Mouse (Mus musculus) gastrocnemius, postnatal 36 days (tissue): ENCODE measurements around the gene 1700015F17Rik. TPM values are rescaled to one million over a fixed set of nuclear protein-coding genes. Genes with fewer than 3 reads are reported as not detected.

ENCODE experiments used
- DNase-seq, 2 experiments: peaks; one replicate each; pipeline ENCODE4 v3.0.0; 2022
- intact Hi-C: fragments of 180-260 bp; cut with DNase I; formaldehyde crosslinking; loops from one replicate; pipeline ENCODE4 v1.15.1; 2025
- total RNA-seq, 2 experiments: library from RNA; stranded (reverse); gene quantifications; 2 replicates each; pipeline ENCODE4 v1.2.3; 2021

1700015F17Rik gene
- total RNA-seq, 2 experiments from 2014 or later = not detected

DNA sequence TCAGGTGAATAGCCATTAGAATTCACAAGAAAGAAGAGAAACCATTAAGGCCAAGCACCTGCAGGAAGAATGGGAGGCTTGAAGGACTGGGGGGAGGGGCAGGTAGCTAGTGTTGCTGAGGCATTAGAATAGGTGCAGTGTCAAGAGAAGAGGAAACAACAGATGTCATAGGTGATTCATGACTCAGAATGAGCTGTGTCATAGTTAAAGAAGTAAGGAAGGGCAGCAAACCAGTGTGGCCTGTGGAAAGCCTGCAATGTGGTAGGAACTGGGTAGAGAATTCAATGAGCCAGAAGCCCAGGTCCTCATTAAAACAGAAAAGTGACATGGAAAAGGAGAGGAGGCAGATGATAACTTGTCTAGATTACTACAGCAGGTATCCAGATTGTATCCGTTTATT is 13.7 kb downstream of the 1700015F17Rik start:
- DNase-seq = no peak
- intact Hi-C loops = no loop called here

DNA sequence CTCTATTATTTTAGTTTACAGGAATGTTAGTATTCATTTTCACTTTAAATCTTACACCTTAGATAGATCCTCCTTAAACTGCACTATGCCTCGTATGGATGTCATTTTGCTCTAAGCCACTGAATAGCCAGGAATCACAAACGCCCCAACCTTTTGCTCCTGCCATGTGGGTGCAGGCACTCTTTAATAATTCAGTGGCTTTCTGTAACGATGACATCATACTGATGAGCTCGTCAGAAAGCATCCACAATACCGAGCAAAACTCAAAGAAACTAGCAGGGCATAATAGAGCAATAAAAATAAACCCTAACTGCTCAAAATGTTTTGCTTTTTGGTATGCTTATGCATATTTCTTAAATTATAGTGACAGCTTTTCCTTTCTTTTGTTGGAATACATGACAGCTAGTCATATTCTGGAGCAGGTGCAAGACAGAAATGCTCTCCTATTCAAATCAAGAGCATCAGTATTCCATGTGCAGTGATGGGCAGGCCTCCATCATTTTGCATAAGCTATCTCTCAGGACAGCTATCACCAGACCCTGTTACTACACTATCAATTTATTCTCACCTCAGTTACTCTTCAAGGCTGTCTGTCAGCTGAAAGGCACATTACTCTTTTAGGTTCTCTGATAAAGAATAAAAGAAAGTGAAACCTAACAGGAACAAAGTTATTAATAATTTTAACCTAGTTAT is 47.1 kb downstream of the 1700015F17Rik start:
- intact Hi-C loops = no loop called here
- DNase-seq = no peak

DNA sequence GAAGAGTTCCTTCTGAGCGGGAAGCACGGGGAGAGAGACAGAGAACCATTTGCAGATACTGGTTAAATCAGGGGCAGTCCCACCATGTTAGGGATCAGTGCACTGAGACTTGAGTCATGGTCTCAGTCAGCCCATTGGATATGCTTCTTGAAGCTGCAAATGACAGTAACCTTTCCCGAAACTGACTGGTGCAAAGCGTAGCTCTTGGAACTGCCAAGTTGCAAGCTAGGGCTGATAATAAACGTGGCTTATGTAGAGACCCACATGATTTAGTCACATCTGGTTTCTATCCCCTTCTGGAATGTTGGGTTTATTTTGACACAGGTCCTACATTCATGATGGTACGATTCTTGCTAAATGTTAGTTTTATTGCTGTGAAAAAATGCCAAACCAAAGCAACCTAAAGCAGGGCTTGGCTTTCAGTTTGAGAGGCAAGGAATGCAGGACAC is 55.2 kb downstream of the 1700015F17Rik start:
- intact Hi-C loops = no loop called here
- DNase-seq = no peak

DNA sequence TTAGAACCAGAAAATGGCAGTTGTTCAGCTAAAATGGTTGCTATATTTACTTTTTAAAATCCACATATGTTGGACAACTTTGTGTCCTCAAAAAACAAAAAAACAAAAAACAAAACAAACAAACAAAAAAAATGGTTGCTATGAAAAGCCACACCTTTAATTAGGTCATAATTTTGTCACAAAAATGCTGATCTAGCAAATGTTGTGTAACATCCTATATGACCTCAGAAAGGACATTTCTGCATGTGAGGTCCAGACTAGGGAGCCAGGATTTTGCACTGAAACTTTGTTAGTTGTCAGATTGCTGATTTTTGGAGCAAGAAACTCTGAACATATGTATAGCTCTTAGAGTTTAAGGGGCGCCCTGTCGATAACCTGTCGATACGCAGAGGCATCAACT is 55.9 kb downstream of the 1700015F17Rik start:
- intact Hi-C loops = no loop called here
- no peak for DNase-seq

DNA sequence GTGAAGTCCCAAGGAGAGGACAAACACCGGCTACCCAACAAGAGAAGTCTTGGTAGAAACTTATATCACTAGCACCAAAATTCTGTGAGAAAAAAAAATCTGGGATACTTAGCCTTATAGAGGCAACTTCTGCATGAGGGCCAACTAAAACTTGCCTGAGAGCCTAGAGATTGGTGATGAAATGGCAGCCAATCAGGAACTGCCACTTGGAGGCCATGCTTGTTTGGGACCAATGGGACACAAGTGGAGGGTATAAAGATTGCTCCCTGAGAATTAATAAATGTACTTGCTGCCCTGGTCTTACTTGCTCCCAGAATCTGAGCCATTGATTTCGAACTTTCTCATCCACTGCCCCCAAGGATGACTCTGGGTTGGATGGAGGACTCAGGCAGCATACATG is 57.5 kb downstream of the 1700015F17Rik start:
- intact Hi-C loops = no loop called here
- no peak for DNase-seq

DNA sequence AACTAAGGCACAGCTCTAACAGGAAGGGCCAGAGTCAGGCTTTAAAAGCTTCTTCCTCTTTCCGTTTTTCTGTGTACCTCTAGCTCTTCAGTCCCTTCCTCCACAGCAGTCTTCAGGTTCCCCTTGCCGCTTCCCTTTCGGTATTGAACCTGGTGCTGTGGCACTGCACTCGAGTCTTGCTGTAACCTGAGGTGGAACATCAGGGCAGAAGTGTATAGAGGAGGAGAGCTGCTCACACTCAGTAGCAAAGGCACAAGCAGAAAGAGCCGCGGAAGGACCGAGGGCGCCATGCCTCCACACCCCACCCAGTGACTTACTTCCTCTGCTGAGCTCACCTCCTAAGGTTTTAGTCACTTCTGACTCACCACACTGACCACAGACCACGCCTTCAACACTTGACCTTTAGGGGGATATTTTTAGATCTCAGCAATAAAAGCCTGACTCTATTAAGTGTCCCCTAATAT is 58.9 kb downstream of the 1700015F17Rik start, which contains the start of gene Cdk14:
Cdk14 (minus strand) TSS at position 321 of the 464 bp plus-strand sequence.
- intact Hi-C loops = no loop called here
- DNase-seq = peak in 1 of 2 experiments; percentile 12

DNA sequence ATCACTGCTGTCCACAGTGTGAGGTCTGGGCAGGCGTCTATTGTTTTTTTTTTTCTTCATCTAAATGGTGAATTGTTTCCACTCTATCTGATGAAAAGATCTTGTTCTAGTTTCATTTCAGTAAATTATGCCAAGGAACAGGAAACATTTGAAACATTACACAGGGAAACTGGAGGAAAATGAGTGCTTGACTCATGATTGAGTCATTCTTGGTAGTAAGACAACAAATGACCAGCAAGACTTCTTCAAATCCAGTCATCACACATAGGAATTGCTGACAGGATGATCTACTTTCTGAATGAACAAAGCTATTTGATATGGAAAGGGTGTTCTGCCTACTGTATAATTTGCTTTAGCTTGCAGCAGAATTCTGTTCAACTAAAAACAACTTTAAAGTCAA is 59.7 kb downstream of the 1700015F17Rik start:
- no peak for DNase-seq
- intact Hi-C loops = no loop called here

DNA sequence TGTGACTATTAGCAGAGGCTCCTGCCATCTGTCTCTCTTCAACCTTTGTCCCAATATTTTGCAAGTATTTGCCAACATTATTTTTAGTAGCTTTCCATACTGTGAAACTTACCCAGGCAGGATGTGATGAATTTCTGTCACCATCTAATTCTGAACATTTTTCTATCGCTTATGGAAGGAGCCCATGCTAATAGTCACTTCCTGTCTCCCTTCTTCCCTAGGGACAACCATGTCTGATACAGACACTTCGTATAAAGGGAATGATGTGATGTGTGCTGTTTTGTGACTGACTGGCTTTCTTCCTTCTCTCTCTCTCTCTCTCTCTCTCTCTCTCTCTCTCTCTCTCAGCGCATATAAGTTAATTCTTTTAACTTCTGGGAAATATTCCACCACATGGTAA is 64.1 kb downstream of the 1700015F17Rik start:
- intact Hi-C loops = no loop called here
- DNase-seq = no peak

DNA sequence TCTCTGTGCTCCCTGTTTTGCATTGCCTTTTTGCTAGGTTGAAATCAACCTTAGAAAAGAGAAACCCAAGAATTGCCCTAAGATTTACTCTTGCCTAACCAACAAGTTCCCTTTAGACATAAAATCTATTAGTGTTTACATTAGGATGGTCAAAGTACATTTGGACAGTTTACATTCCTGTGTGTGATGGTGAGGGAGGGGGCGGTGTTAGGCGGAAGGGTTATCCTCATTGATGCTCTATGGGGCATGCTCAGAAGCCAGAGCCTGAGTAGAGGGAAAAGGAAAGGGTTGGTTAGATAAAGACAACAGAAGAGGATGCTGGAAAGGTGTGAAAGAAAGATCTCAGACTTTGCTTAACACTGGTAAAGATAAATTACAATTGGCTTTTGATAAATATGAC is 67.1 kb downstream of the 1700015F17Rik start:
- intact Hi-C loops = no loop called here
- no peak for DNase-seq

DNA sequence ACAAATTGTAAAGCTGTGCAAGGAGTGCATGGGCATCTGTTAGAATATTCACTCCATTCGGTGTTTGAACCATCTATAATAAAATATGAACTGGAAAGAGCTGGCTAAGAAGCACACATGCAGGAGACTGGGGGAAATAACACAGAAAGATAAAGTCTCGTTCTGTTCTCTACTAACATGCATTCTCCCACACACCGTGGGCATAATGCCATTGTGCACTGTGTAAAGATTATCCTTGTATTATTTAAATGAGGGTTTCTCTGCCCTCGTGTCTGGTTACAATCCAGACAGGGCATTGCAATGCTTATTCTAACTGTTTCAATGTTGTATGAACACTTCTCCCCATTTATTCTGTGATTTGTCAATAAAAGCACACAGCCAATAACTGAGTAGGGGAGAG is 77.0 kb downstream of the 1700015F17Rik start:
- intact Hi-C loops = no loop called here

DNA sequence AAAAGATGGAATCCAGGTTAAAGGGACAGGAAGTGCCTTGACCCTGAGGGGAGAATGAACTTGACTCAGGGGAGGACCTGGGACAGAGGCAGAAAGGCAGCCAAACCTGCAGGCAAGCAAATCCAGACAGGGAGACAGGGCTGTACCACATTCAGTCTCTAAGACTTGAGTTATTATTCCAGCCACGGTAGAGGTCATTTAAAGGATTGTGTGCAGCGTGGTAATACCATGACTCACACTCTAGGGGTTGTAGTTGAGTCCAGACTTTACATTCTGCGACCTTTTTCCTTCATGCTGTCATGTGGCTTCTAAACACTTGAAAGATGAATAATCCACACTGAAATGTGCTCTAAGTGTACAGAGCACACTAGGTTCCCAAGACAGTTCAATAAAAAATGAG is 86.2 kb downstream of the 1700015F17Rik start:
- DNase-seq = no peak
- intact Hi-C loops = no loop called here

More for the DNA sequence above, 77.0 kb downstream of the 1700015F17Rik start:
- DNase-seq = no peak

Other genes with a start within 250 kb of the 1700015F17Rik start
- gene Cdk14, start 58.8 kb downstream of the 1700015F17Rik start, total RNA-seq = 1 to 10 TPM; 4.2 to 4.9 TPM
- 10 to 100 TPM; 12.3 to 14.2 TPM for gene Cldn12, start 35.8 kb upstream of the 1700015F17Rik start, total RNA-seq
- gene Gtpbp10, start 80.4 kb upstream of the 1700015F17Rik start, total RNA-seq = 1 to 10 TPM; 5.0 to 6.0 TPM
- not detected for gene Gm8773, start 94.7 kb upstream of the 1700015F17Rik start, total RNA-seq
- under 1 TPM in 1 of 2 experiments, not detected in 1; 0.41 TPM for gene Cfap69, start 185.1 kb upstream of the 1700015F17Rik start, total RNA-seq
- under 1 TPM; 0.30 to 0.71 TPM for gene Steap2, start 215.4 kb upstream of the 1700015F17Rik start, total RNA-seq